Mouse (Mus musculus) cerebellum, postnatal 4 days (tissue): ENCODE data around the gene Rps6kl1.
"Not testable (repeated sequence)": the region's sequence is repeated elsewhere in the genome, so short reads cannot be mapped to it uniquely, and the experiment has no call there.

Source experiments
- DNase-seq, 2 experiments: peaks; one replicate each; pipeline ENCODE4 v3.0.0; 2022; ENCODE audit warnings: low spot score in 2 of 2, mixed read lengths in 1 of 2

Rps6kl1 gene

DNA sequence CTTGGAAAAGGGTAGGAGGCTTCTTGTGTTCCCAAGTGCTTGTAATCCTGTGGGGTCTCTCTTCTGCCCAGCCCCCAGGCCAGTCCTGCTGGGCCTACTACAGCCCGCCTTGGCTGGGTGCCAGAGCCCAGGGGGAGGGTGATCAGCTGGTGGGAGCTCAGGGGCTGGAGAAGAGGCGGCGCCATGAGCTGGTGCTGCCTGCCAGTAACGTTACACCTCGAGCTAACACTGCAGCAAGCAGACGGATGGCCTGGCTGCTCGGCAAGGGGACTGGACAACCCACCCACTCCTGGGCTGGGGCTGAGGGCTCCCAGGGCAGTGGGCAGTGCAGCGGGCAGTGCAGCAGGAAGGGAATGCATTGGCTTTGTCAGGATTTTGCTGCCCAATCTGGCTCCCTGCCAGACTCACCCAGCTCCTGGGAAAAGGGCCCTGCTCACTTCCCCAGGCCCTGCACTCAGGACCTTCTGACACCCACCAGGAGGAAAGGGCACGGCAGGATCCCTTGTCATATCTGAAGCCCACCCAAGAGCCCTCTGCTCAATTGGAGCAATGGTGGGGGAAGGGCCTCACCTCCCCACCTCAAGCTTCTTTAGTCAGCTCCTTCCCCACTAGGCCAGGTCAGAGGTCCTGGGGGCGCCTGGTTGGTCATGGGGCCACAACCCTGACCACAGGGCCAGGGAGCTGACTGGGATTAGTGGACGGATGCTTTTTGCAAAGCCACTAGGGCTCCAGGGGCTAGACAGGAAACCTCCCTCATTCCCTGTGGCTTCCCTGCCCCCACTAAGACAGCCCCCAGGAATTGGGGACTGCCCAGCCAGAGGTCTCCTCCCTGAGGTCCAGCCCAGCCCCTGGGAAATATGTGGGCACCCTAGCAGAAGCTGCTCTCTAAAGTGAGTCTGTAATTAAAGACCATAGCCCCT, 25.1 kb upstream of the Rps6kl1 start:
- DNase-seq: peak; percentile 66 to 84

DNA sequence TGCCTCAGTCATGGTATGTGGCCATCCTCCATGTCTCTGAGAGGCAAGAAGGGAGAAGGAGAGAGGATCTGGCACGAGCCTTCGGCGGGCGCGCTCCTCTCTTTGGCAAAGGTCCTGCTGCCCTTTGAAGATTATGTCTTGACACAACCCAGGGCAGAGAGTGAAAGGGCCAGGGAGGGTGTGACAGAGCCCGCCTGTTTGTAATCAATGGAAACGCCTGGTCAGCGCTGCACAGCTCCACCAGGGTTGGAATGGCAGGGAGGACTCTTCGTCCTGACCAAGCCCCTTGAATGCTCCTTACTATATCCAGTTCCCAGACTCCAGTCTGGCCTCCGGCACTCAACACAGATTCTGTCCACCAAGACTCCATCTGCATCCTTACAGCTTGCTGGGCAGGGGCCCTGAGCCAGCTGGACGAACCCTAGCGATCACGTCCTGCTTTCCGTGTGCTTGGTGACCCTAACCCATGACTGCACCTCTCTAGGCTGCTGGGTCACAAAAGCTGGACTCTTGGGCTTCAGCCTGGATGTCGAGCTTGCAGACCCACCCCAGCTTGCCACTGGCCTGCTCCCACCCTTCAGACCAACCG, 24.1 kb upstream of the Rps6kl1 start:
- peak in 1 of 2 experiments; percentile 18 for DNase-seq

DNA sequence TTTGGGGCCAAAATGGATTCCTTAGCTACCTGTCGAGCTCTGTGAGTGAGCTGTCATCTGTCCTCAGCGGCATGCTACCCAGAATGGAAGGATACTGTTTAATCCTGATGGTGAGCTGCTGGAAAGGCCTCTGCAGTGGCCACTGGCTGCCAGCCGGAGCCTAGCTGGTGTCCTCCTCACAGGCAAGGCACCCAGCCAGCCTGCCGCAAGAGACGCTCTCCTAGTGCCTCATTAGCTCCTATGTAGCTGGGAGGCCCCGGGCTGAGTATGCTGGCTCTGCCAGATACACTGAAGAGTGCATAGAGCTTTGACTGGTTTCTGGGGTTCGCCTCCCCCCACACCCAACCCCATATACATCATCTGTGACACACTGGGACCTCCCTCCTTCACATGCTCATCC, 23.0 kb upstream of the Rps6kl1 start:
- DNase-seq: peak in 1 of 2 experiments; percentile 14

GRCm38 (mm10) chr12:85170948-85171307, 19.9 kb upstream of the Rps6kl1 start:
- no peak for DNase-seq

DNA sequence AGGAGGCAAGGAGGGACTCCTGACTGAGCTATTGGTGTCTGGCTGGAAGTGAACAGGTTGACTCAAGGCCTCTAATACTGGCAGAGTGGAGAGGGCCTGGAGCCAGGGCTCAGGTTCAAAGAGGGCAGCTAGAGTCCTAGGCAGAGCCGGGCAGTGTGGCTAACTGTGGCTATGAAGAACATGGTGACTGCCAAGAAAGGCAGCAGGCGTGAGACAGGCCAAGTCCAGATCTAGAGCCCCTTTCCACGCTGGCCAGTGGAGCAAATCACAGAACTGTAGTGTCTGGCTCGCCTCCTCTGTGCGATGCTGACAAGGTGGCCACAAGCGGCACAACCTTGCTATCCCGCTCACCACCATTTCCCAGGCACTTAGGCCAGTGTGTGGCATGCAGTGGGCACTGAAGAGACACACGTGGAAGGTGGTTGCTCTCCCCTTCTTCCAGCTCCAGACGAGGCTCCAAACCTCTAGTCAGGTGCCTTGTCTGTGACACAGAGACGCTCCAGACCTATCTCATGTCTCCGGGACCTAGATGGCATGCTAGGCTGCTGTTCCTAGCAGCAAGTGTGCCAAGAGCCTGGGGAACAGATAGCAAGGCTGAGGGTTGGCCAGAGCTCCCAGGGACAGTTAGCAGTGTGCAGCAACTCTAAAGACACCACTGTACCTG, 19.4 kb upstream of the Rps6kl1 start:
- DNase-seq: no peak

DNA sequence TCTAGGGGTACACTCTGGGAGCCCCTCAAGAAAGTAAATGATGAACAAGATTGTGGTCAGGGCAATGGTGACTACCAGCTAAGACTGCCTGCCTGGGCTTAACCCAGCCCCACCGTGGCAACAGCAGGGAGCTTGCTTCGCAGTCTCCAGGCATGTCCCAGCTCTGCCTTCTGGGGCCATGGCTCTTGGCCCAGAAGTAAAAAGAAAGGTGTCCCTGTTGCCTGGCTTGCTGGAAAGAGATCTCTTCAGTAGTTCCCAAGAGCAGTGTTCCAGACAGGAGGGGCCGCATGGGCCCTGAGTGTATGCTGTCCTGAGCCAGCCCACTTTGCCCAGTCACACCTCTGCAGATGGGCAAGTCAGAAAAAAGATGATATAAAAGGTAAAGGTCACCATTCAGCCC, 18.8 kb upstream of the Rps6kl1 start:
- no peak for DNase-seq

DNA sequence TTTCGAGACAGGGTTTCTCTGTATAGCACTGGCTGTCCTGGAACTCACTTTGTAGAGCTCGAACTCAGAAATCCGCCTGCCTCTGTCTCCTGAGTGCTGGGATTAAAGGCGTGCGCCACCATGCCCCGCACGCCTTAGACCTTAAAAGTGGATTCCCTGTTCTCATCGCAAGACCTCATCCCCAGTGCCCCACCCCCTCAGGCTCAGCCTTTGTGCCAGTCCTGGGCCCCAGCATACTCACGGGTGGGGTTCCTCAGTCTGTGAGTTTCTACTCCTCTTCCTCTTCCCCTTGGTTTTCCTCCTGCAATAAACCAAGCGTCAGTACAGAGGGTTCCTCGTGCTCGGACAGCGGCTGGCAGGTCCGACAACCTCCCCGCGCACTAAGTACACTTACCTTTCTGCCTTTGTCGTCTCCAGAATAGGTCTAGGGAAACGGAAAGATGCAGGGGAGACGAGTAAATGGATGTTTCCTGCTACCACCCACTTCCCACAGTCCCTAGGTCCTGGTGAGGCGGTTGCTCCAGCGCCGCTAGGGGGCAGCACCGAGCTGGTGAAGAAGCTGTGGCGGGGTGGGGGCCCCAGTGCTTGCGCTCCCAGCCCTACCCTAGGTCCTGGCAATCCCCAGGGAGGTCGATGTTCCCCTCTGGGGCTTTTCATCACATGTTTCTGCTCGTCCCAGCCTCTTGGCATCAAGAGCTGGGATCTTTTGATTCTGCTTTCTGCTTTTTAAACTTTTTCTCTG, 18.2 kb upstream of the Rps6kl1 start:
- peak; percentile 81 to 87 for DNase-seq

DNA sequence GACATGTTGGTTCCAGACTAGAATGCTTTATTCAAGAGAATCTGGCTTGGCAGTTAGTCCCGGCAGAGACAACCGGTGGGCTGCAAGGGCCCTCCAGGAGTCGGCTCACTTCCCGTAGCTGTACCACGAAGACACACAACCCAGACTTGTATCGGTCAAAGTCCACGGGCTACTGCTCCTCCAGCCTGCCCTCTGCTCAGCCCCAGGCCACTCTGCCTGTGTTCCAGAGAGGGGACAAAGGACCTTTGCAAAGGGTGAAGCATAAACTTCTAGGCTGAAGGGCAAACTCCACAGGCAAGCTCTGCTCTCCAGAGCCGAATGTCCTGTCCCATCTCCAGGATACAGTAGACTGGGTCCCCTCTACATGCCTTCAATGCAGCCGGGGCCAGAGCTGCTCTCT, 15.6 kb upstream of the Rps6kl1 start:
- no peak for DNase-seq

DNA sequence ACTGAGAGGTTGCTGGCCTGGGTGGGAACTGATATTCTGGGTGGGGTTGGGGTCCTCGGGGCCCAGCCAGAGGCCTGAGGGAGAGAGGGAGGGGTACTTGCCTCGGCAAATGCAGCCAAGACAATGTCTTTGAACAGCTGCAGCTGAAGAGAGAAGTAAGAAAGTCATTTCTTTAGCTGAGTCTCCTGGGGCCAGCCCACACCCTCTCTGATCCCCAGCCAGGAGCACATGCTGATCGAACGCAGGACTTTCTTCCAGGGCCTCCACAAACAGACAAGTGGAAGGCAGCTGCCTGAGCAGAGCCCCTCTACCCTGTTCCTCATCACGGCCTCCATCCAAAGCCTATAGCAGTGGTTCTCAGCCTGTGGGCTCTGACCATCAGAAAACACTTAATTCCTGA, 13.9 kb upstream of the Rps6kl1 start:
- DNase-seq: no peak

- DNase-seq: no peak
Measured at GRCm38 (mm10) chr12:85159592-85159991, 8.5 kb upstream of the Rps6kl1 start.

GRCm38 (mm10) chr12:85158801-85159200, 7.7 kb upstream of the Rps6kl1 start:
- DNase-seq: no peak

DNA sequence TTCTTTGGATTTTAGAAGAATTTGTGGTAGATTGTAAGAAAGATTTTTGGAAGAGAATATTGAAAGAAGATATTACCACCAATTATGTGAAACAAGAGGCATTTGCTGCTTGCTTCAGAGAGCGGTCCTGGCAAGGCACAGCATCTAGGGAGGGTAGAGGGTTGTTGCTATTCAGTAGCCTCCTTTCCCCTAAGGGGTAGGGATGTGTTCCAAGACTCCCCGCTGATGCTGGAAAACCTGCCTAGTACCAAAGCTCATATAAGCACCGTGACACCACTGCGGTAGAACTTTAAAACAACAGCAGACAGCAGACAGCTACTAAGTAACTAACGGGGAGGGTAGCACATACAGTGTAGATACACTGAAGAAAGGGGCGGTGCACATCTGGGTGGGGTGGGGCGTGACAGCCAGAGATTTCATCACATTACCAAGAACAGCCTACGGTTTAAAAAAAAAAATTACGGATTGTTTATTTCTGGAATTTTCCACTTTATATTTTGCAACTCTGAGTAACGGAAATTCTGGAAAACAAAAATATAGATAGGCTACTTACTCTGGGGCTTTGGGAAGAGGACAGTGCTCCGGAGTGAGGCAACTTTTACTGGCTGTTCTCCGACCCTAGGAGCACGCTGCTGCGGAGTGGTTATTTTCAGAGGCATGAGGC, 6.9 kb upstream of the Rps6kl1 start:
- no peak for DNase-seq

DNA sequence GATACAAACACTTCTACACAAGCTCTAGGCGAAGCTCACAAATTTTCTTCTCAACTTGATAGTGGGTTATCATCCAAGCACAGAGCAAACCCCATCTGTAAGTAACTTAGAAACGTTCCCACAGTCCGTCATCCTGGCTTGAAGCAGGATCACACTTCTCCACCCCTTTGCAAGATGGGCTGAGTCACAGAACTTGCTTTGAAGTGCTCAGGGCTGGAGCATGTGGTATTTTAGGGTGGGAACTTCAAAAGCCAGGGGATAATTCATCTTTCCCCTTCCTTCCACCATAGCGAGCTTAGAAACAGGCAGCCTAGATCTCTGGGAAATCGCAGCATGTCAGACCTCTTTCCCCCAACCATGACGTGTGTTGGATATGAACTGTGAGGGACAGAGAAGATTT, 5.3 kb upstream of the Rps6kl1 start:
- no peak for DNase-seq

DNA sequence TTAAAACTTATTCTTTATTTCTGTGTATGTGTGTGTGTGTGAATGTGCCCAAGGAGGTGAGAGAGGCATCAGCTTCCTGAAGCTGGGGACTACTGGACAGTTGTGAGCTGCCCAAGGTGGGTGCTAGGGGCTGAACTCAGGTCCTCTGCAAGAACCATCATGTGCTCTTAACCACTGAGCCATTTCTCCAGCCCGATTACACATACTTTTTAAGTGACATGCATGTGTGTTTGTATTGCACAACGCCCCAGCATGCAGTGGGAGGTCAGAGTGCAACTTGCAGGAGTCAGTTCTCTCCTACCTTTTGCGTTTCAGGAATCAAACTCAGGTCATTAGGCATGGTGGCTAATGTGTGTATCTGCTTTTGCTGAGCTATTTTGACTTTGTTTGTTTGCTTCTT, 1.9 kb upstream of the Rps6kl1 start:
- no peak for DNase-seq

DNA sequence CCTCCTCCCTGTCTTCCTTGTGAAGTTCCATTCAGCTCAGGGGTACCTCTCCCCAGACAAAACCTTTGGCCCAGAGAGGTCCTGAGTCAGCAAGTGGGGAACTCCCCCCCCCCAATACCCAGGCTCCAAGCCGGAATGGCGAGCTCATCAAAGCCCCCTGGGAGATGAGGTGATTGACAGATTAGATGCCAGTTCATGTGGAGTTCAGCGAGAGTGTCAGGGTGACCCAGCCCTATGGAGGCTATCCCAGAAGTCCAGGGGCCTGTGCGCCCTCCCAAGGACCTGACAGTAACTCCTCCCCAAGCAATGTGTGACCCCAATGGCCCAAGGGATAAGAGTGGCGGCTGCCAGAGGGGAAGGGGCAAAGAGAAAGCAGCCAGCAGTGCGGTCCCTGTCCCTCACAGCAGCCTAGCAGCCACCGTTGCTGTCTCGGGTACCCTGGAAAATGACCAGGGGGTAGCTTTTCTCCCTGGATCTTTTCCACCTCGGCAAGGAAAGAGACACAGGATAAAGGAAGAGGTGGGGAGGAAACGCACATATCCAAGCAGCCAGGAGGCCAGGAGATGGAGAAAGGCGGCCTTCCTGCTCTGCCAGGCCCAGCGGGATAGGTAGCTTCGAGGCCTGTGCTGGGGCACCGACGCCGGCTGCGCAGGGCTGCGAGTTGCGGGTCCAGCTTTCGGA, 603 bp downstream of the Rps6kl1 start:
- DNase-seq: no peak

GRCm38 (mm10) chr12:85146881-85147280, 4.2 kb downstream of the Rps6kl1 start:
- DNase-seq: no peak

DNA sequence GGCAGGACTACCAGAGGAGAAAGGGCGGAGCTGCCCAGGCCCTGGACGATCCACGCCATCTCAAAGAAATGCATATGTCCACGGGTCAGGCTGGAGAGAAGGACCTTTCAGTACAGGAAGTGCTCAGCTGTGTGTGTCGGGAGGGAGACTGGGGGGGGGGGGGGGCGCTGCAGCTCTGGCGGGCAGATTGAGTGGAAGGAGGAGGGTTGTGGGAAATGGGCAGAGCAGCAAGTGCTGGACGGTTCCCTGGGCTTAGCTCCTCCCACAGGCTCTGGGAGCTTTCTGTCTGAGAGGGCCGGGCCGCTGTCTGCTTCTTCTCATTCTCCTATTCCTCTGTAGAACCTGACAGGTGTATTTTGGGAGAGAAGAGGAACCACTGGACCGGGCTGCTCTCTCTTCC, 4.7 kb downstream of the Rps6kl1 start:
- DNase-seq: peak in 1 of 2 experiments; percentile 5

GRCm38 (mm10) chr12:85145630-85146029, 5.4 kb downstream of the Rps6kl1 start:
- peak in 1 of 2 experiments; percentile 60 for DNase-seq

DNA sequence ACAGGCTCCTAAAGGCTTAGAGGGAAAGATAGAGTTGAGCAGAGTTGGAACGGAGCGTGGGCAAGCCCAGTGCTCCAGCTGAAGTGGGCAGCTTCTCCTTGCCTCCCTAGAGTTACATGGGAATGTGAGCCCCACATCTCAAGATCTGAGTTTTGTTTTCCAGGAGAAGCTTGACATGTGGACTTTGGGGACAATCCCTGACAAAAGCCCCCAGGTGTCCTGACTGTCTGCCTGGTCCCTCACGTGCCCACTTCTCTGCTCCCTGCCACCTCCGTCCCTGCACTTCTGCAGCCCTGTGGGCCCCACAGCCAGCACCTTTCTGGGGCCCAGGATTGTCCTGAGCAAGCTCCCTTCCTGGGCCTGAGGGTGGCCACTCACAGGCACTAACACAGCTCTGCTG, 6.2 kb downstream of the Rps6kl1 start:
- no peak for DNase-seq

GRCm38 (mm10) chr12:85144276-85144675, 6.8 kb downstream of the Rps6kl1 start:
- DNase-seq: not testable (repeated sequence)

DNA sequence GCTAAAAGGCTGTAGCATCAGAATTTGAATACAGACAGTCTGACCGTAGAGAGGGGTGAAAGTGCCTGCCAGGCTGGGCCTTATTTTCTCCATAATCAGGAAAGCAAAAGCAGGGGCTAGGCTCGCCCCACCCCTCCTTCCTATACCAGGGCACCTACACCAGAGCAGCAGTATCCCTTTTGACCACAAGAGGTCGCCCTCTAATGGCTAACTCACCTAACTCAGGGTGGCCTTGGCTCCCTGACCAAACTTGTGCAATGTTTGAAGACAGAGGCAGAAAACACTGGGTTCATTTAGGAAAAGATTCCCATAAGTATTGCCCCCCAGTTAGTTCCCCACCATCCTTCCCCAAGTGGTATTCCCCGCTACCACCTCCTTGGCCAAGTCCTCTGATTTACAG, 8.3 kb downstream of the Rps6kl1 start:
- DNase-seq: peak; percentile 85 to 92
